ENCODE assay signal across 7 mouse cellular contexts in the genomic region with DNA sequence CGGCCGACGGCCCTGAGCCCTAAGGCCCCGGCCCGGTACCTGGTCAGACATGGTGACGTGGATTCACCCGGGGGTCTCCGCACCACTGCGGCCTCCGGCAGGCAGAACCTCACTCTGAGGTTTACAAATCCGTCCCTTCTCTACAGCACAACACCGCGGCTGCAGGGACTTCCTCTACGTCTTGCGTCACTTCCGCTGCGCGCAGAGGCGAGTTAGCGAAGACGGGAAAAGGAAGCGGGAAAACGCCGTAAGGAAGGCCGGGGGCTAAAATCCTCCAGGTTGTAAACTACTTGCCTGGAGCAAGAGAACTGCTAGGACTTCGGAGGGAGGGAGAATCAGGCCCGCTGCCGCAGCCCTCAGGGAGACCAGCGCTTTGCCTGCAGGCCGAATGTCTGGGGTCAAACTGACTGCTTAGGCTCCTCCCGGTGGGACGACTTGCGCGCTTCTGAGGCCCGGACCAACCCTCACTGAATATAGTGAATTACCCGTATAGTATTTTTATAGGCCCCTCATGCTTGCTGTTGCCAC. TPM values are rescaled to one million over a fixed set of nuclear protein-coding genes. Genes with fewer than 3 reads are reported as not detected.
DNase-seq lines count a peak whose midpoint lies in the region; ATAC-seq lines count a peak whose summit lies in the region.

A gene (minus strand): TSS at position 194 of the 528 bp plus-strand sequence.

- ATAC-seq in intestine, embryonic 15.5 days: peak; percentile 95

- under 1% methylated on average over 36 of the region's 36 CpGs for WGBS in intestine, embryonic 15.5 days
- under 1% methylated on average over 33 of the region's 36 CpGs for WGBS in midbrain, embryonic 10.5 days

- H3K9ac ChIP-seq in intestine, embryonic 15.5 days: peak within 1 kb of the TSS; percentile 100

- H3K36me3 ChIP-seq in intestine, embryonic 15.5 days: no peaks in the 10 kb centered on the region
- H3K36me3 ChIP-seq in midbrain, embryonic 10.5 days: peaks cover 20% of the 10 kb centered on the region

- peak within 1 kb of the TSS; percentile 69 for H3K4me2 ChIP-seq in intestine, embryonic 15.5 days (replicated peaks)

- no peaks in the 10 kb centered on the region for H3K27me3 ChIP-seq in intestine, embryonic 15.5 days (replicated peaks)
- H3K27me3 ChIP-seq in midbrain, embryonic 10.5 days (ENCODE audit: low read depth, poor library complexity, severe bottlenecking): no peaks in the 10 kb centered on the region

- peak; percentile 91 for DNase-seq in adrenal gland, adult 2 months
- DNase-seq in embryo, embryonic 11.5 days (ENCODE audit: low read depth, low spot score): peak; percentile 85
- DNase-seq in gastrocnemius, postnatal 36 days: peak; percentile 75 to 76
- DNase-seq in left cerebral cortex, postnatal 25 days (ENCODE audit: low spot score in 2 of 2): peak; percentile 91 to 93
- peak; percentile 93 for DNase-seq in midbrain, embryonic 10.5 days (ENCODE audit: low spot score)
- peak; percentile 84 for DNase-seq in right cerebral cortex, postnatal 4 days

- H3K9me3 ChIP-seq in intestine, embryonic 15.5 days: no peaks in the 10 kb centered on the region
- H3K9me3 ChIP-seq in midbrain, embryonic 10.5 days (replicated peaks): no peaks in the 10 kb centered on the region

- H3K4me1 ChIP-seq in intestine, embryonic 15.5 days (replicated peaks): peaks cover 5% of the 10 kb centered on the region; the same call in 1 of the 2 replicates
- H3K4me1 ChIP-seq in midbrain, embryonic 10.5 days: peaks cover 22% of the 10 kb centered on the region

- intact Hi-C loops in gastrocnemius, postnatal 36 days (cut with DNase I): no loop called here
- intact Hi-C loops in left cerebral cortex, postnatal 25 days (cut with DNase I): no loop called here

- peak within 1 kb of the TSS; percentile 98 for H3K4me3 ChIP-seq in intestine, embryonic 15.5 days (replicated peaks)
- peak within 1 kb of the TSS; percentile 100 for H3K4me3 ChIP-seq in midbrain, embryonic 10.5 days

- H3K27ac ChIP-seq in intestine, embryonic 15.5 days: peak within 1 kb of the TSS; percentile 96
- H3K27ac ChIP-seq in midbrain, embryonic 10.5 days (replicated peaks): peak within 1 kb of the TSS; percentile 98

RNA-seq across cellular contexts. Expression of the gene that starts here (rescaled TPM):
- total RNA-seq in adrenal gland, adult 2 months (2021): 100 to 1,000 TPM; 112 to 132 TPM
- polyA plus RNA-seq in adrenal gland, adult 2 months (2012; rRNA removed): 3.4 and 3.8 TPM in 2 replicates
- total RNA-seq in gastrocnemius, postnatal 36 days (2021): 10 to 100 TPM; 43.2 to 54.1 TPM
- 316 and 375 TPM in 2 replicates for polyA plus RNA-seq in intestine, embryonic 15.5 days (2015; fragmentation: Nextera tagmentation; extraction: Ambion mirVana)
- total RNA-seq in left cerebral cortex, postnatal 25 days (2021): 100 to 1,000 TPM; 122 to 129 TPM
- 532 and 579 TPM in 2 replicates for polyA plus RNA-seq in midbrain, embryonic 10.5 days (2016; fragmentation: Nextera tagmentation; extraction: Ambion mirVana)

Comparison
In these comparisons a context has a peak if more than half of its experiments do, and no peak if none do; other contexts are left out.
1. Peak in every context shown above with its lines: DNase-seq, ATAC-seq, H3K4me3 ChIP-seq and H3K27ac ChIP-seq.
2. RNA of the gene that starts here (polyA plus RNA-seq): 532 to 579 TPM in midbrain, embryonic 10.5 days and 316 to 375 TPM in intestine, embryonic 15.5 days; 3.4 to 3.8 TPM in adrenal gland, adult 2 months; every median in the first group is over 10 times any median in the second.